Mouse (Mus musculus): ENCODE measurements around the gene Afap1. TPM values are rescaled to one million over a fixed set of nuclear protein-coding genes. Genes with fewer than 3 reads are reported as not detected.

Gene Afap1
- total and polyA plus RNA-seq, 3 experiments = 0.03 to 0.04 TPM; not detected in 1

DNA sequence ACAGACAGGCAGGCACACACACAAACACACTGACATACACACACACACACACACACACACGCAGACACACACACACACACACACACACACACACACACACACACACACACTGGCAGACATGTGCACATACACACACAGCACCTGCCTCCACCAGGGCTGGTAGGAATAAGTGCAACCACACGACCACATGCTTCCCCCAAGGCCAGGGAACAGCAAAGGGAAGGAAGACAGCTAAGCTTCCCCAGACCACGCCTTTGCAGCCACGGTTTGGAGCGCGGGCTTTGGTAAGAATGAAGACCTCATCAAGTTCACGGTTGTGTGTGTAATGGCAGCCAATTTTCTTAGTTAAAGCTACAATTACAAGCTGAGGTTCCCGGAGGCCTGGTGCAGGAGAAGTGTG, 67.0 kb downstream of the Afap1 start:
- no peak overlapping the region for H3K4me3 ChIP-seq (ENCODE audit: control insufficient read depth in 1 of 2, insufficient read depth in 1 of 2, low read depth in 2 of 2, low read length in 2 of 2)
- no peak for DNase-seq (ENCODE audit: low read depth, low spot score)
- H3K79me2 ChIP-seq (ENCODE audit: control insufficient read depth, insufficient read depth, low read length, poor library complexity) = no peaks in the 10 kb centered on the region
- H3K9ac ChIP-seq (ENCODE audit: control insufficient read depth, low read depth, low read length, poor library complexity, severe bottlenecking) = no peak overlapping the region
- H3K27me3 ChIP-seq (ENCODE audit: control insufficient read depth in 1 of 2, insufficient read depth in 2 of 2, low read length in 2 of 2) = no peaks in the 10 kb centered on the region
- no peaks in the 10 kb centered on the region for H3K9me3 ChIP-seq (replicated peaks; ENCODE audit: insufficient read depth, low read length)
- H3K36me3 ChIP-seq (ENCODE audit: control insufficient read depth in 1 of 2, insufficient read depth in 2 of 2, low read length in 2 of 2) = no peaks in the 10 kb centered on the region
- no peaks in the 10 kb centered on the region for H3K4me1 ChIP-seq (ENCODE audit: control insufficient read depth in 1 of 2, insufficient read depth in 2 of 2, low read length in 2 of 2)
- no peak for TF ChIP-seq MAZ (IDR thresholded peaks at IDR 0.05; ENCODE audit: low read depth, low read length)
- TF ChIP-seq POLR2A (IDR thresholded peaks at IDR 0.05; ENCODE audit: control insufficient read depth in 1 of 2, insufficient read depth in 1 of 2, low read depth in 1 of 2, low read length in 2 of 2, poor library complexity in 1 of 2) = no peak
- TF ChIP-seq TCF12 (IDR thresholded peaks at IDR 0.05; ENCODE audit: low read depth, low read length) = no peak
- TF ChIP-seq JUND (IDR thresholded peaks at IDR 0.05; ENCODE audit: low read depth, low read length) = no peak
- no peak for TF ChIP-seq NRF1 (IDR thresholded peaks at IDR 0.05; ENCODE audit: insufficient read depth, low read depth, low read length, poor library complexity, severe bottlenecking)
- no peak for TF ChIP-seq ZNF384 (IDR thresholded peaks at IDR 0.05; ENCODE audit: low read depth, low read length)
- no peak for TF ChIP-seq E2F4 (IDR thresholded peaks at IDR 0.05; ENCODE audit: borderline replicate concordance, low read depth, low read length)
- no peak for TF ChIP-seq MYC (IDR thresholded peaks at IDR 0.05; ENCODE audit: low read depth, low read length)
- no peak for TF ChIP-seq BHLHE40 (IDR thresholded peaks at IDR 0.05; ENCODE audit: borderline replicate concordance, low read depth, low read length)
- no peak for TF ChIP-seq MYB (IDR thresholded peaks at IDR 0.05; ENCODE audit: low read depth, low read length)
- TF ChIP-seq SMC3 (IDR thresholded peaks at IDR 0.05; ENCODE audit: low read depth, low read length) = no peak
- TF ChIP-seq EP300 (IDR thresholded peaks at IDR 0.05; ENCODE audit: low read depth in 1 of 2, low read length in 2 of 2) = no peak
- no peak for TF ChIP-seq USF1 (IDR thresholded peaks at IDR 0.05; ENCODE audit: low read depth, low read length)
- no peak for TF ChIP-seq CHD1 (IDR thresholded peaks at IDR 0.05; ENCODE audit: low read depth, low read length)
- TF ChIP-seq MAX (IDR thresholded peaks at IDR 0.05; ENCODE audit: low read length) = no peak
- TF ChIP-seq MXI1 (IDR thresholded peaks at IDR 0.05; ENCODE audit: low read depth, low read length) = no peak
- TF ChIP-seq MAFK (IDR thresholded peaks at IDR 0.05; ENCODE audit: borderline replicate concordance, low read depth, low read length) = no peak
- TF ChIP-seq GABPA (IDR thresholded peaks at IDR 0.05; ENCODE audit: low read depth, low read length) = no peak
- TF ChIP-seq ZC3H11A (IDR thresholded peaks at IDR 0.05; ENCODE audit: low read depth, low read length) = no peak
- TF ChIP-seq USF2 (IDR thresholded peaks at IDR 0.05; ENCODE audit: borderline replicate concordance in 1 of 2, insufficient read depth in 1 of 2, low read depth in 1 of 2, low read length in 2 of 2) = no peak
- no peak overlapping the region for H3K27ac ChIP-seq (ENCODE audit: control insufficient read depth, low read depth, low read length)

DNA sequence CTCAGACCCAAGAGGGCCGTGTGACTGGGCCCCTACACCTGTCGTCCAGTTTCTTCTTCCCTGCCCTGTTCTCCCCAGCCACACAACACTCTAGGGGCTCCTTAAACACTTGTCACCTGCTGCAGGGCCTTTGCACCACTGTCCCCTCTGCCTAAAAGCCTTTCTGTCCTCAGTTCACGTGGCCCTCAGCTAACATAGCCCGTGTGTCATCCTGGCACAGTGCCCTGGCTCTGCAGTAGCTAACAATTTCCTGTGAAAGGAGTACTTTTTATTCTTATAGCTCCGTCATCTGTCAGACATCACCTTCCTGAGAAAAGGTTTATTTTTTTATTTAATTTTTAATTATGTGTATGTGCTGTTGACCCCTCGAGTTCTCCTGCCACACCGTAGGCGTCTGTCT, 68.2 kb downstream of the Afap1 start:
- no peak for DNase-seq (ENCODE audit: low read depth, low spot score)

More for the DNA sequence above, 68.2 kb downstream of the Afap1 start:
- Histone ChIP-seq H3K4me1 (ENCODE audit: control insufficient read depth in 1 of 2, insufficient read depth in 2 of 2, low read length in 2 of 2) (no peaks in the 10 kb centered on the region), H3K27me3 (ENCODE audit: control insufficient read depth in 1 of 2, insufficient read depth in 2 of 2, low read length in 2 of 2) (no peaks in the 10 kb centered on the region), H3K4me3 (ENCODE audit: control insufficient read depth in 1 of 2, insufficient read depth in 1 of 2, low read depth in 2 of 2, low read length in 2 of 2) (no peak overlapping the region), H3K9me3 (replicated peaks; ENCODE audit: insufficient read depth, low read length) (no peaks in the 10 kb centered on the region), H3K9ac (ENCODE audit: control insufficient read depth, low read depth, low read length, poor library complexity, severe bottlenecking) (no peak overlapping the region), H3K36me3 (ENCODE audit: control insufficient read depth in 1 of 2, insufficient read depth in 2 of 2, low read length in 2 of 2) (no peaks in the 10 kb centered on the region), H3K79me2 (ENCODE audit: control insufficient read depth, insufficient read depth, low read length, poor library complexity) (no peaks in the 10 kb centered on the region), H3K27ac (ENCODE audit: control insufficient read depth, low read depth, low read length) (no peak overlapping the region)
- no peak for TF ChIP-seq MEF2A (IDR thresholded peaks at IDR 0.05; ENCODE audit: extremely low read depth, insufficient replicate concordance, low read depth, low read length, poor library complexity, severe bottlenecking)
- TF ChIP-seq BHLHE40 (IDR thresholded peaks at IDR 0.05; ENCODE audit: borderline replicate concordance, low read depth, low read length) = no peak
- TF ChIP-seq GABPA (IDR thresholded peaks at IDR 0.05; ENCODE audit: low read depth, low read length) = no peak
- no peak for TF ChIP-seq HCFC1 (IDR thresholded peaks at IDR 0.05; ENCODE audit: low read depth, low read length)
- TF ChIP-seq POLR2A (IDR thresholded peaks at IDR 0.05; ENCODE audit: control insufficient read depth in 1 of 2, insufficient read depth in 1 of 2, low read depth in 1 of 2, low read length in 2 of 2, poor library complexity in 1 of 2) = no peak
- no peak for TF ChIP-seq MAX (IDR thresholded peaks at IDR 0.05; ENCODE audit: low read length)
